Mouse (Mus musculus): ENCODE data around the gene Snd1.

GRCm38 (mm10) chr6:28758293-28758692 lies 283.4 kb downstream of the Snd1 start:
- no peak for TF ChIP-seq GATA1 (IDR thresholded peaks at IDR 0.05; ENCODE audit: borderline replicate concordance, low read length)
- no peak for TF ChIP-seq FLI1 (IDR thresholded peaks at IDR 0.05; ENCODE audit: low read length)
